Mouse (Mus musculus) cerebral cortex, adult 2 months (tissue): ENCODE data around the gene Patz1.

Experiments used
- WGBS: fragments of 180-500 bp; shearing (Covaris S2); methylation state at CpG from one replicate; pipeline ENCODE4 v1.1.7; 2018; 5-methylcytosine and 5-hydroxymethylcytosine counted together

Gene Patz1

GRCm38 (mm10) chr11:3288521-3289301, at the start of gene Patz1:
TSS of gene Patz1 (plus strand) at chr11:3288874.
- WGBS = under 1% methylated on average over 41 of the region's 41 CpGs

GRCm38 (mm10) chr11:3242395-3242794, 46.3 kb upstream of the Patz1 start:
- WGBS = 94% methylated on average over 7 of the region's 7 CpGs

GRCm38 (mm10) chr11:3243771-3244170, 44.9 kb upstream of the Patz1 start:
- WGBS = 44% methylated on average over 4 of the region's 4 CpGs

- WGBS = 52% methylated on average over 2 of the region's 2 CpGs
Measured at GRCm38 (mm10) chr11:3247387-3247786, 41.3 kb upstream of the Patz1 start.

- 94% methylated on average over 1 of the region's 1 CpGs for WGBS
Measured at GRCm38 (mm10) chr11:3259537-3259936, 29.1 kb upstream of the Patz1 start.

GRCm38 (mm10) chr11:3265291-3266078, 23.2 kb upstream of the Patz1 start:
- 1% methylated on average over 26 of the region's 26 CpGs for WGBS

- under 1% methylated on average over 72 of the region's 72 CpGs for WGBS
Measured at GRCm38 (mm10) chr11:3266079-3266685, 22.5 kb upstream of the Patz1 start, which contains the start of gene Drg1. TSS of gene Drg1 (minus strand) at chr11:3266415.

GRCm38 (mm10) chr11:3267133-3267532, 21.5 kb upstream of the Patz1 start:
- WGBS = 43% methylated on average over 7 of the region's 7 CpGs

- WGBS = 43% methylated on average over 4 of the region's 4 CpGs
Measured at GRCm38 (mm10) chr11:3269241-3269640, 19.4 kb upstream of the Patz1 start.

- 78% methylated on average over 5 of the region's 5 CpGs for WGBS
Measured at GRCm38 (mm10) chr11:3278351-3278750, 10.3 kb upstream of the Patz1 start.

- 83% methylated on average over 2 of the region's 2 CpGs for WGBS
Measured at GRCm38 (mm10) chr11:3279729-3280128, 8.9 kb upstream of the Patz1 start.

- 88% methylated on average over 6 of the region's 6 CpGs for WGBS
Measured at GRCm38 (mm10) chr11:3282887-3283286, 5.8 kb upstream of the Patz1 start.

- WGBS = 93% methylated on average over 6 of the region's 6 CpGs
Measured at GRCm38 (mm10) chr11:3283645-3284044, 5.0 kb upstream of the Patz1 start.

- 92% methylated on average over 3 of the region's 3 CpGs for WGBS
Measured at GRCm38 (mm10) chr11:3285940-3286339, 2.7 kb upstream of the Patz1 start.

- 33% methylated on average over 6 of the region's 6 CpGs for WGBS
Measured at GRCm38 (mm10) chr11:3287131-3287530, 1.5 kb upstream of the Patz1 start.

GRCm38 (mm10) chr11:3287921-3288320, 753 bp upstream of the Patz1 start:
- WGBS = 78% methylated on average over 5 of the region's 5 CpGs

GRCm38 (mm10) chr11:3289302-3289802, 678 bp downstream of the Patz1 start:
- under 1% methylated on average over 34 of the region's 40 CpGs for WGBS

- WGBS = under 1% methylated on average over 89 of the region's 92 CpGs
Measured at GRCm38 (mm10) chr11:3289803-3290639, 1.3 kb downstream of the Patz1 start.

GRCm38 (mm10) chr11:3290640-3291310, 2.1 kb downstream of the Patz1 start:
- under 1% methylated on average over 50 of the region's 50 CpGs for WGBS

- 8% methylated on average over 26 of the region's 26 CpGs for WGBS
Measured at GRCm38 (mm10) chr11:3291311-3292061, 2.8 kb downstream of the Patz1 start.
